ENCODE assay signal across 19 mouse cellular contexts in genomic region chr19:14740139-14740538, GRCm38 (mm10).
A peak's percentile ranks its signal among the peaks of the same experiment; 100 is the strongest.
DNase-seq lines count a peak whose midpoint lies in the region; ATAC-seq and TF ChIP-seq lines count a peak whose summit lies in the region.
"Had no signal": no experiment of that assay in that cellular context is flagged by ENCODE, and none has a peak within 500 bp of the region (broad histone marks: within the 10 kb centered on the region; RNA-seq: fewer than 3 reads in every experiment).

No protein-coding gene starts in this region.

- H3K9ac ChIP-seq in intestine, embryonic 14.5 days (ENCODE audit: low read length): no peak overlapping the region
- no peak overlapping the region for H3K9ac ChIP-seq in hindbrain, embryonic 16.5 days (ENCODE audit: low read depth, low read length)
- H3K9ac ChIP-seq: embryonic facial prominence, embryonic 15.5 days; hindbrain, embryonic 13.5 days; limb, embryonic 13.5 days had no signal

- H3K27me3 ChIP-seq in intestine, embryonic 14.5 days (replicated peaks; ENCODE audit: control insufficient read depth, insufficient read depth, low read length): no peaks in the 10 kb centered on the region
- no peaks in the 10 kb centered on the region for H3K27me3 ChIP-seq in hindbrain, embryonic 16.5 days (replicated peaks; ENCODE audit: control insufficient read depth, insufficient read depth, low read length)
- H3K27me3 ChIP-seq: embryonic facial prominence, embryonic 15.5 days; hindbrain, embryonic 13.5 days; limb, embryonic 13.5 days; megakaryocyte, embryonic 14.5 days had no signal

- H3K9me3 ChIP-seq in intestine, embryonic 14.5 days (ENCODE audit: control insufficient read depth, low read length): no peaks in the 10 kb centered on the region
- no peaks in the 10 kb centered on the region for H3K9me3 ChIP-seq in hindbrain, embryonic 16.5 days (ENCODE audit: control insufficient read depth, low read length)
- H3K9me3 ChIP-seq: embryonic facial prominence, embryonic 15.5 days; hindbrain, embryonic 13.5 days; limb, embryonic 13.5 days; megakaryocyte, embryonic 14.5 days had no signal

- no peak overlapping the region for H3K27ac ChIP-seq in intestine, embryonic 14.5 days (ENCODE audit: low read depth)
- H3K27ac ChIP-seq in hindbrain, embryonic 16.5 days (ENCODE audit: low read depth, low read length): no peak overlapping the region
- H3K27ac ChIP-seq: embryonic facial prominence, embryonic 15.5 days; hindbrain, embryonic 13.5 days; limb, embryonic 13.5 days had no signal

- H3K4me1 ChIP-seq in intestine, embryonic 14.5 days (replicated peaks; ENCODE audit: control insufficient read depth, insufficient read depth, low read length): no peaks in the 10 kb centered on the region
- H3K4me1 ChIP-seq in lung, adult 2 months (ENCODE audit: control insufficient read depth, insufficient read depth, low read length): no peaks in the 10 kb centered on the region
- H3K4me1 ChIP-seq in hindbrain, embryonic 16.5 days (ENCODE audit: control insufficient read depth, insufficient read depth, low read depth, low read length): no peaks in the 10 kb centered on the region
- H3K4me1 ChIP-seq: embryonic facial prominence, embryonic 15.5 days; hindbrain, embryonic 13.5 days; limb, embryonic 13.5 days; megakaryocyte, embryonic 14.5 days had no signal

- H3K4me2 ChIP-seq in intestine, embryonic 14.5 days (ENCODE audit: low read length): no peak overlapping the region
- no peak overlapping the region for H3K4me2 ChIP-seq in hindbrain, embryonic 16.5 days (ENCODE audit: low read length)
- H3K4me2 ChIP-seq: embryonic facial prominence, embryonic 15.5 days; heart, embryonic 11.5 days; hindbrain, embryonic 13.5 days; limb, embryonic 13.5 days had no signal

- intact Hi-C loops in left cerebral cortex, postnatal 14 days (cut with DNase I): no loop called here

- TF ChIP-seq CTCF in lung, adult 2 months (IDR thresholded peaks at IDR 0.05; ENCODE audit: insufficient read depth, low read length): no peak

- DNase-seq in kidney, adult 9 months: peak; percentile 2
- no peak for DNase-seq in kidney, postnatal 10 days
- DNase-seq in intestine, embryonic 14.5 days (ENCODE audit: low spot score): no peak
- DNase-seq in lung, adult 2 months: peak; percentile 24
- DNase-seq in lung, postnatal 36 days: peak; percentile 81
- no peak for DNase-seq in layer of hippocampus, adult 18-20 months (ENCODE audit: low spot score in 2 of 2)
- no peak for DNase-seq in left cerebral cortex, postnatal 14 days (ENCODE audit: low spot score in 2 of 2)
- DNase-seq: cerebellum, adult 9-10 months; heart, postnatal 14 days; layer of hippocampus, adult 9-11 months; right cerebral cortex, adult 18-20 months; thymus, postnatal 14 days had no signal

- 75% methylated on average over 1 of the region's 1 CpGs for WGBS in intestine, embryonic 14.5 days
- WGBS in lung, adult 2 months: 67% methylated on average over 1 of the region's 1 CpGs
- WGBS in hindbrain, embryonic 16.5 days: 95% methylated on average over 1 of the region's 1 CpGs

- H3K36me3 ChIP-seq in intestine, embryonic 14.5 days (ENCODE audit: control insufficient read depth, insufficient read depth, low read length): no peaks in the 10 kb centered on the region
- no peaks in the 10 kb centered on the region for H3K36me3 ChIP-seq in hindbrain, embryonic 16.5 days (ENCODE audit: control insufficient read depth, insufficient read depth, low read length)
- H3K36me3 ChIP-seq: embryonic facial prominence, embryonic 15.5 days; hindbrain, embryonic 13.5 days; limb, embryonic 13.5 days had no signal

- H3K4me3 ChIP-seq in intestine, embryonic 14.5 days (ENCODE audit: low read depth, low read length): no peak overlapping the region
- H3K4me3 ChIP-seq in lung, adult 2 months (replicated peaks; ENCODE audit: extremely low read depth, low read depth, low read length): no peak overlapping the region
- H3K4me3 ChIP-seq in hindbrain, embryonic 16.5 days (ENCODE audit: low read length): no peak overlapping the region
- H3K4me3 ChIP-seq: embryonic facial prominence, embryonic 15.5 days; hindbrain, embryonic 13.5 days; limb, embryonic 13.5 days; megakaryocyte, embryonic 14.5 days had no signal

- ATAC-seq in intestine, embryonic 14.5 days (replicated peaks; ENCODE audit: low FRiP score, low TSS enrichment, low read depth): peak; percentile 89
- no peak for ATAC-seq in hindbrain, embryonic 16.5 days
- ATAC-seq: midbrain, embryonic 16.5 days had no signal

- no peak for TF ChIP-seq POLR2A in lung, adult 2 months (IDR thresholded peaks at IDR 0.05; ENCODE audit: borderline replicate concordance, extremely low read depth, low read depth, low read length)

Comparison
In these comparisons a context has a peak if more than half of its experiments do, and no peak if none do; other contexts are left out.
1. DNase-seq: peak in kidney, adult 9 months (single experiment), lung, adult 2 months (single experiment) and lung, postnatal 36 days (single experiment); none in kidney, postnatal 10 days (single experiment), intestine, embryonic 14.5 days (single experiment), layer of hippocampus, adult 18-20 months (0 of 2) and left cerebral cortex, postnatal 14 days (0 of 2).